In genomic region chr16:44629296-44630275, GRCm38 (mm10) we compare ENCODE assay signal across 13 mouse cellular contexts.
DNase-seq lines count a peak whose midpoint lies in the region; ATAC-seq lines count a peak whose summit lies in the region.
"Had no signal": no experiment of that assay in that cellular context is flagged by ENCODE, and none has a peak within 500 bp of the region (broad histone marks: within the 10 kb centered on the region; RNA-seq: fewer than 3 reads in every experiment).

No protein-coding gene starts in this region.

- no peak overlapping the region for H3K4me2 ChIP-seq in heart, embryonic 12.5 days
- no peak overlapping the region for H3K4me2 ChIP-seq in forebrain, embryonic 15.5 days (replicated peaks)

- peaks cover 23% of the 10 kb centered on the region for H3K4me1 ChIP-seq in heart, embryonic 12.5 days (replicated peaks)
- peaks cover 24% of the 10 kb centered on the region for H3K4me1 ChIP-seq in forebrain, embryonic 15.5 days

- ATAC-seq in heart, embryonic 12.5 days (ENCODE audit: insufficient number of reproducible peaks, low FRiP score): no peak
- ATAC-seq in forebrain, embryonic 15.5 days (replicated peaks): no peak
- ATAC-seq: hindbrain, postnatal 0 days had no signal

- 66% methylated on average over 8 of the region's 8 CpGs for WGBS in heart, embryonic 12.5 days
- WGBS in forebrain, embryonic 15.5 days: 73% methylated on average over 8 of the region's 8 CpGs

- no peak overlapping the region for H3K27ac ChIP-seq in heart, embryonic 12.5 days (ENCODE audit: poor library complexity, severe bottlenecking)
- no peak overlapping the region for H3K27ac ChIP-seq in forebrain, embryonic 15.5 days (replicated peaks)
- H3K27ac ChIP-seq: hindbrain, postnatal 0 days had no signal

- intact Hi-C loops in heart, postnatal 25 days (cut with DNase I): loop anchor here (5.0 kb wide), 1 partner anchor 72 kb away; the partner anchor contains the start of gene Boc

- DNase-seq in heart, postnatal 25 days (ENCODE audit: low spot score): peak; percentile 6
- DNase-seq in embryo, embryonic 11.5 days (ENCODE audit: low read depth, low spot score): peak; percentile 44
- DNase-seq in kidney, adult 18-20 months: peak; percentile 18
- DNase-seq in mesoderm, embryonic 11.5 days (ENCODE audit: low read depth, low spot score): peak; percentile 77
- no peak for DNase-seq in frontal cortex, adult 2 months (ENCODE audit: extremely low spot score in 1 of 2, low spot score in 1 of 2)
- DNase-seq in ovary, postnatal 10 days (ENCODE audit: low spot score): no peak
- DNase-seq: liver; thymus, postnatal 36 days had no signal

- no peak overlapping the region for H3K9ac ChIP-seq in heart, embryonic 12.5 days
- no peak overlapping the region for H3K9ac ChIP-seq in forebrain, embryonic 15.5 days (replicated peaks)

- no peaks in the 10 kb centered on the region for H3K36me3 ChIP-seq in heart, embryonic 12.5 days
- H3K36me3 ChIP-seq in forebrain, embryonic 15.5 days: no peaks in the 10 kb centered on the region
- H3K36me3 ChIP-seq: G1E had no signal

- H3K9me3 ChIP-seq in heart, embryonic 12.5 days (replicated peaks): no peaks in the 10 kb centered on the region
- no peaks in the 10 kb centered on the region for H3K9me3 ChIP-seq in forebrain, embryonic 15.5 days
- H3K9me3 ChIP-seq: G1E had no signal

- no peak overlapping the region for H3K4me3 ChIP-seq in heart, embryonic 12.5 days
- no peak overlapping the region for H3K4me3 ChIP-seq in forebrain, embryonic 15.5 days
- H3K4me3 ChIP-seq: erythroblast, embryonic 14.5 days had no signal

- H3K27me3 ChIP-seq in heart, embryonic 12.5 days (replicated peaks): no peaks in the 10 kb centered on the region
- no peaks in the 10 kb centered on the region for H3K27me3 ChIP-seq in forebrain, embryonic 15.5 days

Comparison
In these comparisons a context has a peak if more than half of its experiments do, and no peak if none do; other contexts are left out.
1. DNase-seq: peak in heart, postnatal 25 days (single experiment), embryo, embryonic 11.5 days (single experiment), kidney, adult 18-20 months (single experiment) and mesoderm, embryonic 11.5 days (single experiment); none in frontal cortex, adult 2 months (0 of 2) and ovary, postnatal 10 days (single experiment).